26 mouse cellular contexts compared by ENCODE assay signal in genomic region chr13:17900641-17901040, GRCm38 (mm10). TPM values are rescaled to one million over a fixed set of nuclear protein-coding genes. Genes with fewer than 3 reads are reported as not detected.
A peak's percentile ranks its signal among the peaks of the same experiment; 100 is the strongest.
DNase-seq lines count a peak whose midpoint lies in the region; ATAC-seq and TF ChIP-seq lines count a peak whose summit lies in the region.
"Had no signal": no experiment of that assay in that cellular context is flagged by ENCODE, and none has a peak within 500 bp of the region (broad histone marks: within the 10 kb centered on the region; RNA-seq: fewer than 3 reads in every experiment).

No protein-coding gene starts in this region.

- no peak overlapping the region for H3K9ac ChIP-seq in intestine, postnatal 0 days (ENCODE audit: low read depth, low read length)
- H3K9ac ChIP-seq: embryonic facial prominence, embryonic 12.5 days; limb, embryonic 12.5 days; liver, embryonic 15.5 days; lung, embryonic 14.5 days had no signal

- no peak for ATAC-seq in intestine, postnatal 0 days
- ATAC-seq: CD4-positive, CD25-positive, alpha-beta regulatory T cell, adult 4 months; forebrain, embryonic 14.5 days; hindbrain, embryonic 16.5 days had no signal

- no peak for TF ChIP-seq POLR2A in kidney, adult 2 months (IDR thresholded peaks at IDR 0.05; ENCODE audit: low read depth, low read length)

- DNase-seq in adrenal gland, adult (ENCODE audit: inconsistent age in 2 of 2, low spot score in 1 of 2): peak; percentile 19 to 65
- DNase-seq in adrenal gland, postnatal 14 days: no peak
- no peak for DNase-seq in layer of hippocampus, adult 2 months (ENCODE audit: low spot score in 2 of 2)
- no peak for DNase-seq in layer of hippocampus, adult 11-12 months (ENCODE audit: low spot score)
- peak; percentile 46 for DNase-seq in NIH3T3 (ENCODE audit: low read depth)
- DNase-seq in kidney, adult 2 months: no peak
- DNase-seq: cerebellum, adult 11 months; cerebellum, adult 9-10 months; embryo, embryonic 11 days; gastrocnemius, postnatal 10 days; kidney, adult 8-10 months; kidney, postnatal 4 days; layer of hippocampus, adult 9-11 months; lung, embryonic 14.5 days; lung, postnatal 14 days; midbrain, embryonic 14.5 days; right cerebral cortex, postnatal 4 days; thymus, postnatal 14 days had no signal

- no peaks in the 10 kb centered on the region for H3K27me3 ChIP-seq in intestine, postnatal 0 days (replicated peaks; ENCODE audit: control insufficient read depth, insufficient read depth, low read length)
- H3K27me3 ChIP-seq in kidney, adult 2 months (replicated peaks; ENCODE audit: control insufficient read depth, insufficient read depth, low read length): no peaks in the 10 kb centered on the region
- H3K27me3 ChIP-seq: embryonic facial prominence, embryonic 12.5 days; limb, embryonic 12.5 days; liver, embryonic 15.5 days had no signal

- peaks cover 4% of the 10 kb centered on the region for H3K36me3 ChIP-seq in intestine, postnatal 0 days (ENCODE audit: control insufficient read depth, insufficient read depth)
- H3K36me3 ChIP-seq in kidney, adult 2 months (ENCODE audit: control insufficient read depth, insufficient read depth, low read length): no peaks in the 10 kb centered on the region
- H3K36me3 ChIP-seq: liver, embryonic 15.5 days had no signal

- no peaks in the 10 kb centered on the region for H3K4me1 ChIP-seq in intestine, postnatal 0 days (replicated peaks; ENCODE audit: control insufficient read depth, insufficient read depth, low read length)
- H3K4me1 ChIP-seq in kidney, adult 2 months (ENCODE audit: control insufficient read depth, insufficient read depth, low read length): peaks cover 2% of the 10 kb centered on the region; the same call in 1 of the 2 replicates
- H3K4me1 ChIP-seq: embryonic facial prominence, embryonic 12.5 days; limb, embryonic 12.5 days; liver, embryonic 15.5 days had no signal

- no peak overlapping the region for H3K4me3 ChIP-seq in layer of hippocampus, adult 2 months
- no peak overlapping the region for H3K4me3 ChIP-seq in intestine, postnatal 0 days (ENCODE audit: low read depth, low read length)
- no peak overlapping the region for H3K4me3 ChIP-seq in kidney, adult 2 months (ENCODE audit: insufficient read depth, low read depth, low read length)
- H3K4me3 ChIP-seq: embryonic facial prominence, embryonic 12.5 days; limb, embryonic 12.5 days; liver, embryonic 15.5 days had no signal

- WGBS in intestine, postnatal 0 days: 71% methylated on average over 5 of the region's 5 CpGs
- 65% methylated on average over 5 of the region's 5 CpGs for WGBS in kidney, adult 2 months

- no peaks in the 10 kb centered on the region for H3K9me3 ChIP-seq in intestine, postnatal 0 days (ENCODE audit: control insufficient read depth)
- H3K9me3 ChIP-seq: embryonic facial prominence, embryonic 12.5 days; limb, embryonic 12.5 days; liver, embryonic 15.5 days had no signal

- no peak for TF ChIP-seq CTCF in layer of hippocampus, adult 2 months (conservative IDR thresholded peaks at IDR 0.05)
- no peak for TF ChIP-seq CTCF in intestine, postnatal 0 days (IDR thresholded peaks at IDR 0.05; ENCODE audit: low read depth)
- TF ChIP-seq CTCF in kidney, adult 2 months (conservative IDR thresholded peaks at IDR 0.05; ENCODE audit: insufficient read depth, insufficient read length, low read depth, low read length): no peak

- H3K4me2 ChIP-seq in intestine, postnatal 0 days (replicated peaks; ENCODE audit: low read depth): no peak overlapping the region
- H3K4me2 ChIP-seq: embryonic facial prominence, embryonic 12.5 days; limb, embryonic 12.5 days; liver, embryonic 15.5 days; lung, embryonic 14.5 days had no signal

- peak overlapping the region; percentile 43; the same call in 1 of the 2 replicates for H3K27ac ChIP-seq in layer of hippocampus, adult 2 months
- no peak overlapping the region for H3K27ac ChIP-seq in intestine, postnatal 0 days (ENCODE audit: low read depth, low read length)
- H3K27ac ChIP-seq in kidney, adult 2 months (ENCODE audit: insufficient read depth, low read depth, low read length): no peak overlapping the region
- H3K27ac ChIP-seq: embryonic facial prominence, embryonic 12.5 days; kidney, postnatal 0 days; limb, embryonic 12.5 days; liver, embryonic 15.5 days had no signal

RNA-seq across cellular contexts. Expression of gene Rala, which starts 43.4 kb away (rescaled TPM):
- total RNA-seq in adrenal gland, postnatal 14 days (2021): 72.3 and 77.7 TPM in 2 replicates
- 10 to 100 TPM; 58.7 to 59.4 TPM for total RNA-seq in layer of hippocampus, adult 2 months (2021)
- polyA plus RNA-seq in intestine, postnatal 0 days (2015; fragmentation: Nextera tagmentation; extraction: Ambion mirVana): 107 and 110 TPM in 2 replicates
- 16.6 and 21.8 TPM in 2 replicates for polyA plus RNA-seq in kidney, adult 2 months (2012; rRNA removed)

Comparison
In these comparisons a context has a peak if more than half of its experiments do, and no peak if none do; other contexts are left out.
1. DNase-seq: peak in adrenal gland, adult (2 of 2) and NIH3T3 (single experiment); none in adrenal gland, postnatal 14 days (single experiment), layer of hippocampus, adult 2 months (0 of 2), layer of hippocampus, adult 11-12 months (single experiment) and kidney, adult 2 months (single experiment).